Mouse (Mus musculus) G1E (cell line): ENCODE data around the gene Fubp1. TPM values are rescaled to one million over a fixed set of nuclear protein-coding genes. Genes with fewer than 3 reads are reported as not detected.

Experiments used
- ATAC-seq: 2 replicates; pipeline ENCODE4 v1.8.0; 2016; ENCODE audit warnings: mild to moderate bottlenecking; ENCODE audit not compliant: insufficient number of reproducible peaks, poor library complexity, low FRiP score, severe bottlenecking; ENCODE audit errors: extremely low read depth
- DNase-seq: peaks from one replicate; pipeline ENCODE4 v3.0.0; 2012; ENCODE audit warnings: low spot score
- H3K27me3 ChIP-seq: 2 replicates; pipeline ENCODE4 v1.6.1; 2012; ENCODE audit warnings: mild to moderate bottlenecking, low read length, inconsistent platforms; ENCODE audit not compliant: insufficient read depth
- H3K36me3 ChIP-seq: replicated peaks from 2 replicates; pipeline ENCODE3; 2012; ENCODE audit warnings: mild to moderate bottlenecking, inconsistent platforms
- H3K4me1 ChIP-seq: 2 replicates; pipeline ENCODE4 v1.6.1; 2012; ENCODE audit warnings: low read depth, low read length, inconsistent platforms, mixed read lengths; ENCODE audit not compliant: insufficient read depth
- H3K4me3 ChIP-seq: 2 replicates; pipeline ENCODE4 v1.5.1; 2012; ENCODE audit warnings: low read depth, mild to moderate bottlenecking, inconsistent platforms, low read length, moderate library complexity, mixed read lengths
- H3K9me3 ChIP-seq: replicated peaks from 2 replicates; pipeline ENCODE4 v1.6.1; 2012; ENCODE audit warnings: inconsistent platforms
- CTCF ChIP-seq: IDR thresholded peaks from 2 replicates; pipeline ENCODE4 v1.5.1; 2012; ENCODE audit warnings: low read depth, low read length, inconsistent platforms, mixed read lengths
- GATA1 ChIP-seq: IDR thresholded peaks from 2 replicates; pipeline ENCODE4 v1.6.1; 2012; ENCODE audit warnings: borderline replicate concordance, low read length, inconsistent platforms, mixed read lengths
- GATA2 ChIP-seq: IDR thresholded peaks from 2 replicates; pipeline ENCODE4 v1.6.1; 2012; ENCODE audit warnings: low read depth, low read length, inconsistent platforms, borderline replicate concordance
- POLR2AphosphoS5 ChIP-seq: IDR thresholded peaks from 2 replicates; pipeline ENCODE4 v1.6.1; 2012; ENCODE audit warnings: low read depth, low read length, inconsistent platforms; ENCODE audit not compliant: insufficient replicate concordance
- TAL1 ChIP-seq: conservative IDR thresholded peaks from 2 replicates; pipeline ENCODE4 v1.6.1; 2012; ENCODE audit warnings: low read depth, low read length, inconsistent platforms, mixed read lengths
- polyA plus RNA-seq: library from polyadenylated mRNA; stranded (reverse); fragments of >175 nt; gene quantifications from 2 replicates; pipeline ENCODE4 v1.2.3, GENCODE M21; 2012
- total RNA-seq, 2 experiments: library from RNA; stranded (forward) in 1 of 2; stranded (reverse) in 1 of 2; fragments of 200-1000 nt in 1 of 2; fragments of >200 nt in 1 of 2; fragmentation: Nextera tagmentation in 1 of 2; gene quantifications; 2 replicates each; pipeline ENCODE4 v1.2.3; 2014 to 2017

The Fubp1 gene
- total and polyA plus RNA-seq, 3 experiments: 310 to 577 (median 313) TPM

DNA sequence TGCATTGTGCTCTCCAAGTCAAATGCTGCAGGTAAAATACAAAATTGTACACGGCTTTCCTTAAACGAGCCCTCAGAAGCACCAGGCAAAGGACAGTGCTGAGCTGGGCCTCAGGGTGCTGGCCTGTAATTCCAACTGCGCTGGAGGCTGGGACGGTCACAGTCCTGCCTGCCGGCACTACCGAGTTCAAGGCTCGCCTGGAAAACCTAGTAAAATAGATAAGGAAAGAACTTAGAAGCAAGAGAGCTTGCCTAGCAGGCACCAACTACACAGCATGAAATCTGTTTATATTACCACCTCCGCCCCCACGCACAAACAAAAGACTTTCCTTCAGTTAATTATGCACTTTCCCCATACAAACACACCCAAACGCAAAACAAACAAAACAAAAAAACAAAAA lies 54.2 kb downstream of the Fubp1 start:
- H3K4me3 ChIP-seq: no peak overlapping the region
- H3K27me3 ChIP-seq: peaks cover 45% of the 10 kb centered on the region; the same call in 1 of the 2 replicates
- H3K4me1 ChIP-seq: no peaks in the 10 kb centered on the region
- ATAC-seq (no peak), DNase-seq (no peak)
- no peaks in the 10 kb centered on the region for H3K9me3 ChIP-seq
- no peaks in the 10 kb centered on the region for H3K36me3 ChIP-seq
- TF ChIP-seq GATA1 (no peak), GATA2 (no peak), CTCF (no peak), POLR2AphosphoS5 (no peak), TAL1 (no peak)

DNA sequence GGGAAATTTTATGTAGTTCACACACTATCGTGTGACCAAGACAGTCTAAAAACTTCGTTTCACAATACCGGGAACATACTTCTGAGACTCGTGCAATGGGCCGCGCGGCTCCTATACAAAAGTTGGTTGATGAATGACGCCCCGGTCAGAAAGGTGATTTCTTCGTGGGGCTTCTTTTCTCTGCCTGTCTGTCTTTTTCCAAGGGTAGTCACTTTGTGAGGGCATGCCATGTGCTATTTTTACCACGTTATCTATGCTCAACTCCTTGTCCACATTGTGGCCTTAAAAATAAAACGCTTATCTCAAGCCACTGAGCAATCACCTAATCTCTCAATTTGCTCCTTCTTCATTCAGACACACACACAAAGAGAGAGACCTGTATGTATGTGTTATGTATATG lies 54.6 kb downstream of the Fubp1 start:
- peaks cover 42% of the 10 kb centered on the region; the same call in 1 of the 2 replicates for H3K27me3 ChIP-seq
- no peak for DNase-seq
- H3K4me1 ChIP-seq: no peaks in the 10 kb centered on the region
- H3K9me3 ChIP-seq: no peaks in the 10 kb centered on the region
- TF ChIP-seq GATA1 (no peak), CTCF (no peak), POLR2AphosphoS5 (no peak), GATA2 (no peak), TAL1 (no peak)
- H3K36me3 ChIP-seq: no peaks in the 10 kb centered on the region
- ATAC-seq: no peak; the same call in 1 of the 2 replicates
- H3K4me3 ChIP-seq: no peak overlapping the region

DNA sequence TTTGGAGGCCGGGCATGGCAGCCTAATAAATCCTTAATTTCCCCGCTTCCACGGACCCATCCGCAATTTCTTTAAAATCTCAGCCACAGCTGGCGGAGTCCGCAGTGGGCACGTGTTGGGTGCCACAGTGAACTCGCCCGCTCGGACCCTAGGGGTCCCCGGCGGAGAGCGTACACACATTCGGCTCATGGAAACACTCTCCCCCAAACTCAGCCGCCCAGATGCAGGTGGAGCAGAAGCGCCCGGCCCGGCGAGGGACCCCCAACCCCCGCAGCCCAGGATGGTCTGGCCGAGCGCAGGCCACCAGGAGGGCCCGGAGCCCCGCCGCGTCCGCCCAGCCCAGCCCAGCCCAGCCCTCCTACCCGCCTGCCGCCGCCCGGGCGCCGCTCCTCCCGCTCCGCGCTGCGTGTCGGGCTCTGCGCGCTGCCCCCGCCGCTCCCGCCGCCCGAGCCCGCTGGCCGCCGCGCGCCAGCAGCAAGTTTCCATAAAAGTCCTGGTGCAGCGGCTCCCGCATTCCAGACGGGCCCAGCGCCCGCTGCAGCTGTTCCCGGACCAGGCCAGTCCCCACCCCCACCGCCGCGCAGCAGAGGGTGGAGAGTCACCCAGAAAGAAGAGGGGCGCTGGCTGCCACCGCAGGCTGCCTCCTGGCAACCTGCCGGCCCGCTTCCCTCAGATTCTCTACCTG lies 55.3 kb downstream of the Fubp1 start:
- no peaks in the 10 kb centered on the region for H3K36me3 ChIP-seq
- ATAC-seq (no peak), DNase-seq (no peak)
- TF ChIP-seq TAL1: no peak
- peaks cover 42% of the 10 kb centered on the region; the same call in 1 of the 2 replicates for H3K27me3 ChIP-seq
- no peaks in the 10 kb centered on the region for H3K4me1 ChIP-seq
- H3K4me3 ChIP-seq: no peak overlapping the region
- no peaks in the 10 kb centered on the region for H3K9me3 ChIP-seq

DNA sequence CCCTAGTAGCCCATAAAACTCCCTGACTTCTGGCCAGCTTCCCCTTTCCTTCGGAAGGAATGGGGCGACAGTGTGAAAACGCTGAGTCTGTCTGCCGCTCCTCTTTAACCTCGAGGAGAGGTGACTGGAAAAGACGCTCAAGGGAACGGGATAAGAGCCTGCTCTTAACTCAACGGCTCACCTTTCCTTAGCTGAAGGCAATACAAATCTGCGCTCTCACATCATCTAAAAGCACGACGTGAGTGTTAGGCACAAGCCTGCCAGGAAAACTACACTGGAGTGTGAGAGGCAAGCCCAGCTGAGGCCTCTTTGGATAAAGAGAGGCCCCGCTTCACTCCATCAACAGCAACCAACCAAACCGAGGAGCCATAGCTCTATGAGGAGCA lies 55.8 kb downstream of the Fubp1 start, which contains the start of gene Nexn:
TSS of gene Nexn (minus strand) at position 315 of the 386 bp plus-strand sequence.
- no peaks in the 10 kb centered on the region for H3K4me1 ChIP-seq
- no peaks in the 10 kb centered on the region for H3K36me3 ChIP-seq
- no peak within 1 kb of the TSS for H3K4me3 ChIP-seq
- H3K9me3 ChIP-seq: no peaks in the 10 kb centered on the region
- DNase-seq: no peak
- no peak for ATAC-seq
- H3K27me3 ChIP-seq: peaks cover 42% of the 10 kb centered on the region; the same call in 1 of the 2 replicates
- TF ChIP-seq CTCF (no peak), GATA1 (no peak), GATA2 (no peak), POLR2AphosphoS5 (no peak), TAL1 (no peak)

DNA sequence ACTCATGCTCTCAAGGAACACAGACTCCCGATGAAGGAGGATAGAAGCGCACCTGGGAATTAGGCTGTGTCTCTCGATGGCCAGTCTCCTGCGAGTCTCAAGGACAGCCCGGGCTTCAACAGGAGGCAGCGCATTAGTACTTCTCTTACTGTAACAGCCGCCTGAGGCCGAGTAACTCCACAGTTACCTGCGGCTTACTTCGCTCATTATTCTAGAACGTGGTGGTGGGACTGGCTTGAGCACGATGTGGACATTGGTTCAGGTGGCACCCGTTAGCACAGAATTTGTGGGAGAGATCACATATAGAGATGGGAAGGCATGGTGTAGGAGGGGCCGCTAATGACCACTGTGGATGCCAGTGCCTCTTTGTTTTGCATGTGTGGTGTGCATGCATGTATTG lies 57.9 kb downstream of the Fubp1 start:
- ATAC-seq (no peak), DNase-seq (no peak)
- Histone ChIP-seq H3K4me1 (no peaks in the 10 kb centered on the region), H3K36me3 (peaks cover 12% of the 10 kb centered on the region), H3K27me3 (peaks cover 27% of the 10 kb centered on the region; the same call in 1 of the 2 replicates), H3K9me3 (no peaks in the 10 kb centered on the region), H3K4me3 (no peak overlapping the region)
- TF ChIP-seq CTCF (no peak), GATA2 (no peak), GATA1 (no peak), TAL1 (no peak), POLR2AphosphoS5 (no peak)

DNA sequence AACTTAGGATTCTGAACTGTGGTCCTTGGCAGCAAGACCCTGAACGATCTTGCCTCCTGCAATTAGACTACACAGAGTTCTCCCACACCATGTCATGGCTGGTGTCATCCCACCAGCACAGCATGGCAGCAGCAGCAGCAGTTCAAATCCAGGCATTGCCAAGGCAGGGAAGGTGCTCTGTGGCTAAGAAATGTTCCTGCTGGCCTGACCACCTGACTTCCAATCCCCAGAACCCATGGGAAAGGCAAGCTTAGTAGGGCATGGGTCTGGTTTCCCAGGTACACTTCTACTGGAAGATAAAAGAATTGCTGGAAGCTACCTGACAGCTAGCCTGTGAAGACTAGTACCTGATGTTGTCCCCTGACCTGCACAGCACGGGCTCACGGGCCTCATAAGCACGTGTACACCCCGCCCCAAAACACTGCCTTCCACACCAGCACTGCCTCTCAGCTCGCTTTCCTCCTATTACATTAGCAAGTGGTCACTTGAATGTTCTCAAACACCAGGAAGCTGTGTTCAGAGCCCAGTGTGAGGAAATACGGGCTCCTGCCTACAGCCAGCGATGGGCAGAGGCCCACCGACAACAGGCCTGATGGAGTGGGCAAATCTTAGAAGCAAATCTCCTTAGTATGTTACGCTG lies 61.0 kb downstream of the Fubp1 start:
- ATAC-seq: no peak

More for the DNA sequence above, 61.0 kb downstream of the Fubp1 start:
- H3K4me1 ChIP-seq: peaks cover 4% of the 10 kb centered on the region; the same call in 1 of the 2 replicates
- peaks cover 12% of the 10 kb centered on the region; the same call in 1 of the 2 replicates for H3K27me3 ChIP-seq
- H3K4me3 ChIP-seq: no peak overlapping the region
- DNase-seq: no peak
- H3K9me3 ChIP-seq: no peaks in the 10 kb centered on the region
- TF ChIP-seq POLR2AphosphoS5 (no peak), GATA1 (no peak), CTCF (no peak), GATA2 (no peak), TAL1 (no peak)
- peaks cover 24% of the 10 kb centered on the region for H3K36me3 ChIP-seq
